Mouse (Mus musculus) thymus, adult 2 months (tissue): Measurements from ENCODE around the gene Cadps2.

Source experiments
- CTCF ChIP-seq: fragments of 200-500 bp; IDR thresholded peaks from 2 replicates; pipeline ENCODE4 v1.5.1; 2012; ENCODE audit warnings: mild to moderate bottlenecking, control low read depth, low read length, moderate library complexity, borderline replicate concordance; ENCODE audit not compliant: control insufficient read depth, poor library complexity, insufficient read depth; ENCODE audit errors: extremely low read depth
- POLR2A ChIP-seq: fragments of 200-500 bp; IDR thresholded peaks from 2 replicates; pipeline ENCODE4 v1.6.1; 2012; ENCODE audit warnings: mild to moderate bottlenecking, low read length, control low read depth, moderate library complexity; ENCODE audit not compliant: control insufficient read depth, poor library complexity, insufficient read depth; ENCODE audit errors: extremely low read depth

GRCm38 (mm10) chr6:23630465-23630864, 208.8 kb downstream of the Cadps2 start:
- TF ChIP-seq CTCF (no peak), POLR2A (no peak)
